Mouse (Mus musculus) cortical plate, adult 2 months (tissue): ENCODE measurements at regions not wholly inside any gene's neighbourhood (a gene's known extent, or its start where the extent isn't known, plus 50 kb on each side); places are given as distances from the start of the nearest gene placed in this dataset.

Experiments used
- CTCF ChIP-seq: fragments of 200-500 bp; IDR thresholded peaks from 2 replicates; pipeline ENCODE4 v1.5.1; 2011; ENCODE audit warnings: mild to moderate bottlenecking, control low read depth, low read length; ENCODE audit not compliant: insufficient read depth; ENCODE audit errors: extremely low read depth
- POLR2A ChIP-seq: fragments of 200-500 bp; IDR thresholded peaks from 2 replicates; pipeline ENCODE4 v1.6.1; 2011; ENCODE audit warnings: mild to moderate bottlenecking, low read length, control low read depth; ENCODE audit not compliant: insufficient read depth; ENCODE audit errors: extremely low read depth

DNA sequence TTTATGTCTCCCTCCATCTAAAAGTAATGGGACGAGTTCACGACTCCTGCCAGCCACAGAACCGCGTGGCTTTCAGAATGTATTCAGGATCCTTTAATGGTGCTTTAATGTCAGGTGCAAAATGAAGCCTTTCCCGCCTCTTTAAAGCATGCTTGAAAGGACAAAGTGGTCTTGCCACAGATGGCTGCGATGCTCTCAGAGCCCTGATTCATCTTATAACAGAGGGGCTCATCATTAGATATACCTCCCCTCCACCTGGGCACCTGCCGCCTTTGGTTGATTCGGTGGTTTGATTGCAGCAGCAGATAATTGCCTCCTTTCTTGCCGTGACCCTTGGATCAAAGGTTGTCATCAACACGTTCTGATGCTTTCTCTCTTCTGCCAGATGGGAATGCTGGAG is 198.5 kb downstream of the Abcc12 start:
- TF ChIP-seq CTCF (no peak), POLR2A (no peak)
